Mouse (Mus musculus) heart, adult 2 months (tissue): ENCODE data around the gene Ddx46.

Experiments used
- CTCF ChIP-seq: fragments of 200-600 bp; IDR thresholded peaks from 2 replicates; pipeline ENCODE4 v1.8.1; 2022; ENCODE audit warnings: antibody characterized with exemption, mild to moderate bottlenecking, moderate library complexity
- POLR2A ChIP-seq: fragments of 200-500 bp; IDR thresholded peaks from 2 replicates; pipeline ENCODE4 v1.6.1; 2011; ENCODE audit warnings: mild to moderate bottlenecking, low read depth, low read length, control low read depth; ENCODE audit not compliant: insufficient read depth

- TF ChIP-seq POLR2A (no peak), CTCF (no peak)
Measured at GRCm38 (mm10) chr13:55636185-55636983, 1.6 kb downstream of the Ddx46 start.
